Mouse (Mus musculus): Measurements from ENCODE around the gene Vmn1r85.
A peak's percentile ranks its signal among the peaks of the same experiment; 100 is the strongest.

DNA sequence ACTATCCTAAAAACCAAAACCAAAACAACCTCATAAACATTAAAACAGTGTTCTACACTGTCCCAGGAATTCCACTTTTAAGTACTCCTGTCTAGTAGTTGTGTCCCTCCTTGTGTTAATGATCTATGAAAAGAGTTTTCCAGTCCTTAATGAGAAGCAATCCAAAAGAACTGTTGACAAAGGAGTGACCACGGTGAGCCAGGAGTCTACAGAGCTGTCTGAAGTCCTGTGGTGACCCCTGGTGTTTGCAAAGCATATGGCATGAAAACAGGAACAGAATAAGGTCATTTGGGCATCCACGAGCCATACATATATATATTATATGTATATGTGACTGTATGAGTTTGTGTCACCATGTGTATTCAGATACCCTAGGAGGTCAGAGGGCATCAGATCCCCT, 48.9 kb downstream of the Vmn1r85 start:
- TF ChIP-seq CTCF (IDR thresholded peaks at IDR 0.05; ENCODE audit: insufficient read depth, low read length) = peak; percentile 75
- no peak for TF ChIP-seq POLR2A (IDR thresholded peaks at IDR 0.05; ENCODE audit: borderline replicate concordance, extremely low read depth, low read depth, low read length)
